Mouse (Mus musculus) mouse embryonic stem cell (cell line): ENCODE measurements at regions not wholly inside any gene's neighbourhood (a gene's known extent, or its start where the extent isn't known, plus 50 kb on each side); places are given as distances from the start of the nearest gene placed in this dataset.

Experiments
- in situ Hi-C, 2 experiments: fragments of 300-500 bp; cut with MboI; formaldehyde crosslinking; loops; 1 replicate in 1 of 2; 3 replicates in 1 of 2; pipeline ENCODE4 v1.14.3; 2019 to 2020; ENCODE audit warnings: low sequenced_read_pairs in 2 of 2, low pct_unique_long_range_greater_than_20kb in 1 of 2, mixed read lengths in 1 of 2; ENCODE audit not compliant: unreplicated experiment in 1 of 2

DNA sequence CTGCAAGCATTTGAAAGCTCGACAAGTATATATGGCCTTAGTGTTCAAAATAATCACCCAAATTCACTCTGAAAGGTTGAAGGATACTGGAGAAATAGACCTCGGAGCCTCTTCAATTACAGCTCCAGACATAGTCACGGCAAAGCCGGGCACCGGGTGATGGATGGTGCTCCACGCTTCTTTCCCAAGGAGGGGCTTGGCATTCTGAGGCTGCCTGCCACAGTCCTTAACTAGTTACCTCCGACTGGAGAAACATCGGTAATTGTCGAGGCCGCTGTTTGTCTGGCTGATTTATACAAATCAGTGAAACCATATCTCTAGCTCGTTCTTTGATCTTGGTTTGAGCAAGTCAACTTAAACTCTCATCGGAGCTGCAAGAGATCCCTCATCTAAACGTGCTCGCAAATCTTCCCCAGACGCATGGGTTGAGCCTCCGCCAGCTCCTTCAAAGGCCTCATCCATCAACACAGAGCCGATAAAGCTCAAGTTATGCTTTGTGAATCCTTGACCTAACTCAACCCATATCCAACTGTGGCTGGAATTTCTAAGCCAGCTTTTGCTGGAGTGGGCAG, 145.4 kb upstream of the Stx16 start:
- in situ Hi-C loops: loop anchor here in 1 of 2 experiments (25.0 kb wide), 1 partner anchor 343 kb away; the partner anchor contains the start of gene Ankrd60

DNA sequence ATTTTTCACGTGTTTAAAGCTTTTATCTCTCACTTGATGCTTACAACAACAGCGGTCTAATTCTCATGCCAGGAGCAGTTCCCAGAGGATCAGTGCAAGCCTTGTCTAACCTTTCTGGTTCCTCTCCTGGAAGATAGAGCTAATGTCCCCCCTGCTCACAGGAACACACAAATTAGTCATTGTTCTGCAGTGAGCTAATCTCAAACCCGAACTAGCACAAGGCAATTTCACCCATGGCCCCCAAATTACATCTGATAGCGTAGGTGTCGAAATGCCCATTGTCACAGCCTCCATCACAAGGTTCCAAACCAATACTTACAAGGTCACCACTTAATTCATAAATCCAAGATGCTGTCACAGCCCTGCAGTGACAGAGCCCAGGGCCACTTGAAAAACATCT, 140.4 kb upstream of the Stx16 start:
- in situ Hi-C loops: loop anchor here in 1 of 2 experiments (25.0 kb wide), 1 partner anchor 348 kb away; the partner anchor contains the start of gene Ankrd60

DNA sequence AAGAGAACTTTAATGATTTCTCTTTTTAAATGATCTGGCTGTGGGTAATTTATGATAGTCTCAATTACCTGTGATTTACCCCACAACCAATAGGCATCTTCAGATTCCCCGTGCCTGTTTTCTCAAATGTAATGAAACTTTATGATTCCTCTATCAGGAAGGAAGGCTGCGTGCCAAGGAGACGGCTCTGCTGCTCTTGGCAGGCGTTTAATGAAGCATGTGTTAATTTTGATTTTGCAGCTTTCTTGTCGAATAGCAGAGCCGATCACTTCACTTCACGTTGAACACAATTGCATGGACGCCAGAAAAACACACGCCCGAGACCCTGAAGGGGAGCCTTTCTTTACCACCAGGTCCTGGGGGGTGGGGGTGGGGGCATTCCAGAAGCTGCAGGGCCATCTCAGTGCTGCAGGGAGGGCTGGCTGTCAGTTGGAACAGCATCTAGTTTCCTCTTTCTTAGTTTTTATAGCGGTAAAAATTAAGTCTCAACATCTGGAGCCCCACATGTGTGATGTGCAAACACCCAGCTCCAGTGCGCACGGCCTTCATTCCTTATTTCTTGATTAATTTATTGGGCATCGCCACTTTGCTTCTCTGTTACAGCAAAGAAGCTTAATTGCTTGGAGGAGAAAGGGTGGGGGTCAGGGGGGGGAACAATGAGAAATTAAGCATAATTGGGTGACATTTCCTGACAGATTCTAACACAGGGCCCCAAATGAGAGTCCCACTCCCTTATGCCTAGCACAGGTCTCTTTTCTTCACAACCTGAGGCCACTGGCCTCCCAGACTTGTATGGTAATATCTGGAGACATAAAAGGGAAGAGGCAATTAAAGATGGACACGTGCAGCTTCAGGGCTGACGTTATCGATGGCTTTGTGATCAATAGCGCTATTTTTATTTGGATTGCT, 138.3 kb upstream of the Stx16 start:
- in situ Hi-C loops: loop anchor here in 1 of 2 experiments (25.0 kb wide), 1 partner anchor 350 kb away; the partner anchor contains the start of gene Ankrd60

DNA sequence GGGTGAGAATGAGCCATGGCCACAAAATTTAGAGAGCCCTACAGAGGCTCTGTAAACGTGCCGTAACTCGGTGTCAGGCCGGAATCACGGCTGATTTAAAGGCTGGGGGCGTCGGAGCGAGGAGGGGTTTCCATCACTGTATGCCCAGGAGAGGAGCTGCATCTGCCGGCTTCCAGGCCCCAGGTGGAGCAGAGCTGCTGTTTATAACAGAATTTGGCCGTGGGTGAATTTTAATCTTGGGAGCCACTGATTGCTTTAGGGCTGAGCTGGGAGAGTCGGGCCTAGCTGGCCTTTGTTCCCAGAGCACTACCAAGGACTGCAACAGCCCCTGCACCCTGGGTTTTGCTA, 137.7 kb upstream of the Stx16 start:
- in situ Hi-C loops: loop anchor here in 1 of 2 experiments (25.0 kb wide), 1 partner anchor 351 kb away; the partner anchor contains the start of gene Ankrd60

DNA sequence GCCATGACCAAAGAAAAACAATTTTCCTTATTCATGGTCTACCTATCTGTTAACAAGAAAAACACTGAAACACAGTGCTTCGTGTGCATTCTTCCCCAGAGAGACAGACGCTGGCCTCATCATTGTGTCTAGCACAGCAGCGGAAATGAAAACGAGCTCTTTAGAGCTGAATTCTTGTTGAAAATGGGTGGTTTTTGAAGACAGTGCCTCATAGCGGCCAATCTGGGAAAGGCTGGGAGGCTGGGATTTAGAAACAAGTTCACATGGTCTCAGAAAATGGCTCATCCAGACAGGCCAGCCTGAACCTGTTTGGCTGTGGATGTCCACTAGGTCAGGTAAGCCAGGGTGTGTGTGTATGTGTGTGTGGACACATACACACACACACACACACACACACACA, 130.7 kb upstream of the Stx16 start:
- in situ Hi-C loops: loop anchor here in 1 of 2 experiments (25.0 kb wide), 1 partner anchor 358 kb away; the partner anchor contains the start of gene Ankrd60

DNA sequence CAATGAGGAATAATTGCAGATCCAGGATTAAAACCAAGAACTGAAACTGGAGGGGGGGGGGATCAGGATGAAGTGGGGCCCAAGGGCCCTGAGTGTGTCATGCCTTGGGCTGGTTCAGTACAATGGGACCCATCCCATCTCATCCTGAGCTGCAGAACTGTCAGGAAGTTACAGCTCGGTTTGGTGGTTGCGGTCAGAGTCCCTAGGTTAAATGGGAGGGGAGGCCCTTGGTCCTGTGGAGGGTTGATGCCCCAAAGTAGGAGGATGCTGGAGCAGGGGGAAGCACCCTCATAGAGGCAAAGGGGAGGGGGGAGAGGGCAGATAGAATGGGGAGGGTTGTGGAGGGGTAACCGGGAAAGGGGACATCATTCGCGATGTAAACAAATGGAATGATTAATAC, 127.5 kb upstream of the Stx16 start:
- in situ Hi-C loops: loop anchor here in 1 of 2 experiments (25.0 kb wide), 1 partner anchor 361 kb away; the partner anchor contains the start of gene Ankrd60

DNA sequence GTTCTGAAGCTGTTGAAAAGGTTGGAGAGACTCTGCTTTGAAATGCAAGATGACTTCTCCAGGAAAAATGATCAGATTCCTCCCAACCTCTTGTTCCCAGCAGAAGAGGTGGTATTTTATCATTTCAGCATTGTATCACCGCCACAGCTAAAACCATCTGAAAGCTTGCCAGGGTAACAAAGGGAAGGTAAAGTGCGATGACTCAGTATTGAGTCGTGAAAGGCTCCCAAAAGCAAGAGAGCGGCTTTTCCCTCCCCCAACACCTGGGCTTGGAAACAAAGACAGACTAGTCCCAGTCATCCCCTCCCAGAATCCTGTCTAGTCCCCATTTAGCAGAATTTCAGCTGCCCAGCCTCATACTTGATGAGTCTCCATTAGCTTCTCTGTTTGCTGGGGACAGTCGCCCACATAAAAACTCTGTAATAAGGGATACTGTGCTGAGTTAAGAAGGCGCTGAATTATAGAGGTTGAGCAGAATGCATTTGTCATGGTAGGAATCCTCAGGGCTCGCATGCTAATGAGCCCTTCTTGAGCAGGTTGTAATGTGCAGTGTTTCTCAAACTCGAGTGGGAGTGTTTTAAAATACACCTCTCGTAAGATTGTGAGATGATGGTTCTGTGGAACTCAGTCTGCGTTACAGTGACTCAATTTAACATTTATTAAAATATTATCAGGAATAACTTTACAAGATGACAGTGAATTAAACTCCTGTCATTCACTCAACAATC, 125.8 kb upstream of the Stx16 start:
- in situ Hi-C loops: no loop called here

DNA sequence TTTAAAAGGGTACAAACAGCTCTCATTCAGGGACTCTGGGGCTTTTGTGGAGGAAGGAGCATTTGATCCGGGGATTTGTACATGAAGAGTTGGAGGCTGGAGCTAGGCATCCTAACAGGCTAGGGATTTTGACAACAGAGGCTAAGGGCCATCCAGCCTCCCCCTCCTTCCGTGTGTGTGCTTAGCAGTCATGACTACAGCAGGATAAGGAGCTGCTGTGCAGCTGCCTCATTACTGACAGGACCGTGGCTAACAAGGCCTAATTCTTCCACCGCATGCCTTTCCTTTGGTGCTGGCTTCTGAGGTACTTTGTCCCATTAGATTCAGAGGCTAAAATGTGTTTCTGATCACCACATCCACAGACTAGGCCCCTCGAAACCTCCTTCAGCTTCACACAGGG, 110.0 kb upstream of the Stx16 start:
- in situ Hi-C loops: no loop called here

DNA sequence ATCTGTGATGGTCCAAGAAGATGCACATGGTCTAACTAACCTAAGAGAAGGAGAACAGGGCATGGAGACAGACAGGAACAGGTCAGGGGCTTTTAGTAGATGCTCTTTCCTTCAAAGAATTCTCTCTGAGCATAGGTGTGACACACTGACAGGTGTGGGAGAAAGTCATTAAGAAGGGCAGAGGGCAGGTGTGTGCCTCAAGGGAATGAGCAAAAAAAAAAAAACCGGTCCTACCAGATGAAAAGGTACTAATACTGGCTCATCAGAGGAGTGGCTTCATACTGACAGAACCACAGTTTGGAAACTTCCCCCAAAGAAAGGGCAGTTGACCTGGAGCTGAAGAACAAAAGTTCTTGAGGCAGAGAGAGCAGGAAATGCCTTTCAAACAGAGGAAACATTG, 105.3 kb upstream of the Stx16 start:
- in situ Hi-C loops: no loop called here

DNA sequence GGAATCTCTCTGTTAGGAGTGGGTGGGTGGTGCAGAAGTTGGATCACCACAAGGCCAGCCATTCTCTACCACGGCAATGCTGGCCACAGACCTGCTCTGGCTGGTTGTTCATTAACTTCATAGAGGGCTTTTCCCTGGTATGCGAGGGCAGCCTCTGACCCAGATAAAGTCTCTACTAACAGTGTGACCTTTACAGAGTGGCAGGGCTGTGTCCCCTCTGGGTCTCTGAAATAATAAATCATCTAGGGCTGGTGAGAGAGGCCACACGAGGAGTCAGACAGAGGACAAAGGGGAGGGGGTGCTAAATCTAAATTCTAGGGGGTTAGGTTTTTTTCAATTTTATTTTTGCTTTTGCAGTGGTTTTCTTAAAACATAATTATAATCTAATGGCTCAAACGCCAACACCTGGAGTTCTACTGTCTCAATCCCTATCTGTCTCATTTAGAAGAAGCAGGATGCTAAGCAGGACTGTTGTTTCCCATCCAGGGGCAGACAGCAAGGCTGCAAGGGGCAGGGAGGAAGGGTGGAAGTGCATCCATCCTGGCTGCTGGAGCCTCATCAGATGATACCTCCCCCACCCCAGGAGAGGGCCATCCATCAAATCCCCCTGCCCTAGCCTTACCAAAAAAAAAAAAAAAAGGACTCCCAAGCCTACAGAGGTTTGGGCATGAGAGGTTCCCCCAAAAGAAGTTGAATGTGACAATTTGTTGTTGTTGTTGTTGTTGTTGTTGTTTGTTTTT, 99.6 kb upstream of the Stx16 start:
- in situ Hi-C loops: no loop called here

DNA sequence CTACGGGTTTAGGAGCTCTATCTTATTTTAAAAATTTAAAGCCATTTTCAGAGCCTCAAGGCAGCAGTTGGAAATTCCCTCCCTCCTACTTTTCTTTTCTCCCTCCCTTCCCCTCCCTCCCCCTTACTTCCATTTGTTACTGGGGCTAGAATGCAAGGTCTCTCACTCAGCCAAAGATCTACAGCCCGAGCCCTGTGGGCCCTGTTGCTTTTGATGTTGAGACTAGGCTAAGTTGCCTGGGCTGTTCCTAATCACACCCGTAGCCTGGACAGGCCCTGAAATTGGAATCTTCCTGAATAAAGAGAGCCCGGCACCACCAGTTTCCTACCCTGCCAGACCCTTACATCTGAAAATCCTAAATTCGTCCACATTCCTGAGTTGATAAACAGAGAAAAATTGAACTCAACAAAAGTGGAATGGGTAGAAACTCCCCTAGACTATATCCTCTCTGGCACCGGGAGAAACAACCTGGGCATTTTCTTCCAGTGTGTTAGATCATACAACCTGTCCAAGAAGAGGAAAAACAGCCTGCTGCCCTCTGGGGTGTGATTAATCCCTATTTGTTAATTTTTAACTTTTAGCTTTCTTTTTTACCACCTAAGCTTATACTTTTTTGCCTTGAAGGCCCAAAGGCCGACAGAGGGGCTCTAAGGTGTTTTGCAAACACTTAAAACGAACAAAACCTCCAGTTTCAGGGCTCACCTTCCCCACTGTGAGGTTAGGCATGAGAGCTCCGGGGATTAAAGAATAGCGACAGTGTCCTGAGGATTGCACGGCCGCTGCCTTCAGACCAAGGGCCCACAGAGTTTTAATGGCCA, 98.7 kb upstream of the Stx16 start:
- in situ Hi-C loops: no loop called here

DNA sequence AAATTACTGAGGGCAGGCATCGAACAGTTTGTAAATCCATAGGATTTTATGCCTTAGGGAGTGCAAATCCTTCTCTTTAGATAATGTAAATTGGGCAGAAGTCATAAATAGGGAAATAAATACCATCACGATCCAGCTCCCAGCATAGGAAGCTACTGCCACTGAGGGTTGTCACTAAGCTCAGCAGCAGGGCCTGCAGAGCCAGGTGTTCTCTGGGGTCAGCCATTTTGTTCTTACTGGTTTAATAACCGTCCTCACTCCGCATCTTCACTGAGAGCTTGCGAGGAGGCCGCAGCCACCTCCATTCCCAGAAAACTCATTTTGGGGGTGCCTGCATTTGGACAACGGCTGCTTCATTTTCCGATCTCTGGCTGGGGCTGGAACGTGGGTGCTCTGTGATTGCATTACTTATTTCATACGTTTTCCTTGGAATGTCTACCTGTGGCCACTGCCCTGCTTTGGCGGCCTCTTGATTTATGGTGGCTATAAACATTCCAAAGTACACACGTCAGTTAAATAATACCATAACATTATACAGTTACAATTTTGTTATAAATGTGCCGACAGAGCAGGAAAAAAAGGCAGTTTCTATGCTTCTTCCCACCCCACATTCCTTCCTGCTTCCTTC, 97.9 kb upstream of the Stx16 start:
- in situ Hi-C loops: no loop called here

DNA sequence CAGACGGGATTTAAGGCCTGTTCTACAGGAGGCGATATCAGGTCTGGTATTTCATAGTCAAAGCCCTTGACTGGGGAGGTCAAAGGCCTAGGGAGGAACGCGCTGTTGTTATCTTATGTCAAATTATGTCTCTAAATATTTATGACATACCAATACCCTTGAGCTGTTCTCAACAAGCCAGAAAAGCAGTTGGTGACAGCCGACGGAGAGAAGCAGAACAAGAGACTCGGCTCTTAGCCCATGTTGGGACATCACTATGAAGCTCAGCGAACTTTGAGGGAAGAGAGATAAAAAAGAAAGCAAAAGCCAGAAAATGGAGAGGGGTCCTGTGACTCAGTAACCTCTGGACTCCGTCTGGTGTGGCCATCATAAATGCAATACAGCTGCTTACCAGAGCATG, 95.1 kb upstream of the Stx16 start:
- in situ Hi-C loops: no loop called here

DNA sequence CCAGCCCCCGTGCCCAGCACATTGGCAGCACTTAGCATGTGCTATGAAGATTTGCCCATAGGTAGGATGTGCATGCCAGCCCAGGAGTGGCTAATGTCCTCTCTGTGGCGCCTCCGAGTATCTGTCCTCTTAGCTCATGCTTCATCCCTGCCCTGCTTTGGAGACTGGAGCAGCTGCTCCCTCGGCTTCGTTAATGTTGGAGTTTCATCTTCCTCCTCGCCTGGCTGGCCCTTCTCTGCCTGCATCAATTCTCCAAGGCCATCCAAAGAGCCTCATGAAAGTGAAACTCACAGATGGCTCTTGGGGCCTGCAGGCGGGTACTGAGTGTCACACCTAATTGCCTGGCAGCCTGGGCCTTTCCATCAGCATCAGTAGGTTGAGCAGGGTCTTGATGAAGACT, 88.6 kb upstream of the Stx16 start:
- in situ Hi-C loops: no loop called here

DNA sequence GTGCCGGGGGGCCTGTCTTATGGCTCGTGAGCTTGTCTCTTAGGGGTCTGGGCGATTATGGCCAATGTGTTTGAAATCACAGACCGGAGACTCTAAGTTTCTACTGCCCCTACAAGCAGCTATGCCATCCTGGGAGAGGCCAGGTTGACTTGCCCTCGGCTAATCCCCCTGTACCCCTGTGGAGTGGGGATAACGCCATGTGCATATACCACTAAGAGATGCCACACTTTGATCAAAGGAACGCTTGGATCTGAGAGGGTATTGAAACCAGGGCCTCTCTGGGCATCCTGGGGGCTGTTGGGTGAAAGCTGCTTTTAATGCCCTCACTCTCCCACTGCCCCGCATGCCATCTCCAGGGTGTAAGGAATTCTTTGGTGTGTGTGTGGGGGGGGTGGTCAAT, 88.2 kb upstream of the Stx16 start:
- in situ Hi-C loops: no loop called here

DNA sequence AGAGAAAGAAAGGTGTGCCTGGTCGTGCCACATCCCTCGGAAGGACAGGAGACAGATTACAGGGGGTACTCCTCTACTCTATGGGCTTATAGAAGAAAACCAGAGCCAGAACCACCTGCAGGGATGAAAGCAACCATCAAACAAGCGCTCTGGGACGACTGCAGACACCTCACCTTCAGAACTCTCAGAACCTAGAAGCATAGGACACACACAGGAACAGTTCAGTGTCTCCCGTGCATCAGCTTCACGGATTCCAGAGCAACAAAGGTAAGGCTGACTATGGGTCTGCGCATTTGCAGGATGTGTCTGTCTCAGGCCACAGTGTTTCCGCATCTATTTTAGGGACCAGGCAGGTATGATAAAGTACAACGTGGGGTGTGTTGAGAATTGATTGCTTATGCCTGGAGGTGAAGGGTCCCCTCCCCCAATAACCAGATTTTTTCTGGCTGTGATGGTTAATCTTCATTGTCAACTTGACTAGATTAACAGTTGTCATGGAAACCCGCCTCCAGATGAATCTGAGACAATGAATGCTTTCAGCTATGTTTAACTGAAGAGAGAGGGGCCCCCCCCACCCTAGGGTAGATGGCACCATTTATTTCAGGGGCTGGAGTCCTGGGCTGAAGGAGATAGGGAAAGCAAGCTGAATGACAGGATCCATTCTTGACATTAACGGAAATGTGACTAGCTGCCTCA, 87.3 kb upstream of the Stx16 start:
- in situ Hi-C loops: no loop called here

DNA sequence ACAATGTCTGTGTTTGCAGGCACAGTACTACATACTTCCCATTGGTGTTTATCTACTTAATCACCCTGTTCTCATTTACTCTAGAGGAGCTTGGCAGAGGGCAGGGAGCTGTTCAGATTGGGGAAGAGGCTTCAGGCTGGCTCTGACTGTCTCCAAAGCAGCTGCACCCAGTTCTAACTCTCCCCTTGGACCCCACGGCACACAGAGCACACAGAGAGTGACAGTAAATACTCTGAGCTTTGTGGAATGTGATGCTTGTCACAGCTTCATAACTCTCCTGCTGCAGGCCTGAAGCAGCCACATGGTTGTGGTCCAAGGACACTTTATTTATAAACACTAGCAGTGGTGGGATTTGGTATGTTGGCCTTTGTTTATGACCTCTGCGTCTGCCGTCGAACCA, 85.4 kb upstream of the Stx16 start:
- in situ Hi-C loops: no loop called here
